Mouse (Mus musculus): ENCODE results near the gene Ust. TPM values are rescaled to one million over a fixed set of nuclear protein-coding genes. Genes with fewer than 3 reads are reported as not detected.

Gene Ust
- polyA plus RNA-seq, 1 experiment from 2014 or later = 0.54 TPM

DNA sequence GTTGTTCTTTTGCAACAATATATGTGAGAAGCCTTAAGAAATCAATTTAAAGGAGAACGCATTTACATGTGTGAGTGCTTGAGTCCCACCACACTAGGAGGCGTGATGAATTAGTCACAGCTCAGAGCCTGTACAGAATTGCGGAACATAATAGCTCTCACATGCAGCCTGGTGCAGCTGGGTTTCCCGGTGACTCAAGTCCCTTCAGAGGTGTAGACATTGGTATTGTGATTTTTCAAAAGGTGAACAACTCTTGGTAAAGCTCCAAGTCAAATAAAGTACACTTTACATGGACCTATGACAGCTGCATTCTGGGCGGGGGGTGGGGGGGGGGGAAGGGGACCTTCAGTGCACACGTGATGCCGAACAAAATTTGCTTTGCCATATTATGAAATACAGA is 344.4 kb downstream of the Ust start:
- no peak overlapping the region for H3K27ac ChIP-seq (replicated peaks)
- no peak overlapping the region for H3K9ac ChIP-seq
- no peak overlapping the region for H3K4me3 ChIP-seq (replicated peaks)
- H3K27me3 ChIP-seq = no peaks in the 10 kb centered on the region
- 62% methylated on average over 7 of the region's 7 CpGs for WGBS (ENCODE audit: insufficient replicate concordance)
- no peaks in the 10 kb centered on the region for H3K4me1 ChIP-seq (replicated peaks)
- no peaks in the 10 kb centered on the region for H3K9me3 ChIP-seq (replicated peaks)
- no peak overlapping the region for H3K4me2 ChIP-seq
- ATAC-seq (ENCODE audit: insufficient read depth) = no peak
- no peaks in the 10 kb centered on the region for H3K36me3 ChIP-seq (replicated peaks)

- no peak for ATAC-seq (ENCODE audit: insufficient read depth)
- 65% methylated on average over 3 of the region's 3 CpGs for WGBS (ENCODE audit: insufficient replicate concordance)
- H3K36me3 ChIP-seq (replicated peaks) = no peaks in the 10 kb centered on the region
- no peaks in the 10 kb centered on the region for H3K27me3 ChIP-seq
- H3K9ac ChIP-seq = no peak overlapping the region
- H3K4me2 ChIP-seq = no peak overlapping the region
- H3K27ac ChIP-seq (replicated peaks) = no peak overlapping the region
- no peaks in the 10 kb centered on the region for H3K4me1 ChIP-seq (replicated peaks)
- H3K9me3 ChIP-seq (replicated peaks) = 0 out of 2 replicates have a peak, but pooled peaks cover 6% of the 10 kb centered on the region
- no peak overlapping the region for H3K4me3 ChIP-seq (replicated peaks)
Observed at GRCm38 (mm10) chr10:8173032-8173431, 345.6 kb downstream of the Ust start.

GRCm38 (mm10) chr10:8171556-8171955 is 347.1 kb downstream of the Ust start:
- no peaks in the 10 kb centered on the region for H3K36me3 ChIP-seq (replicated peaks)
- no peak overlapping the region for H3K4me2 ChIP-seq
- 76% methylated on average over 11 of the region's 11 CpGs for WGBS (ENCODE audit: insufficient replicate concordance)
- H3K27ac ChIP-seq (replicated peaks) = no peak overlapping the region
- no peaks in the 10 kb centered on the region for H3K27me3 ChIP-seq
- H3K4me1 ChIP-seq (replicated peaks) = no peaks in the 10 kb centered on the region
- H3K4me3 ChIP-seq (replicated peaks) = no peak overlapping the region
- 0 out of 2 replicates have a peak, but pooled peaks cover 9% of the 10 kb centered on the region for H3K9me3 ChIP-seq (replicated peaks)
- no peak overlapping the region for H3K9ac ChIP-seq
- ATAC-seq (ENCODE audit: insufficient read depth) = no peak

Data from liver, embryonic 15.5 days (tissue).